Mouse (Mus musculus) heart, embryonic 11.5 days (tissue): ENCODE measurements at regions not wholly inside any gene's neighbourhood (a gene's known extent, or its start where the extent isn't known, plus 50 kb on each side); places are given as distances from the start of the nearest gene placed in this dataset. TPM values are rescaled to one million over a fixed set of nuclear protein-coding genes. Genes with fewer than 3 reads are reported as not detected.

Experiments used
- ATAC-seq: fragments of 200-750 bp; cut with Nextera tagmentation; replicated peaks from 2 replicates; pipeline ENCODE4 v1.8.0; 2017; ENCODE audit warnings: moderate library complexity; ENCODE audit not compliant: insufficient number of reproducible peaks, low FRiP score, low TSS enrichment
- H3K27ac ChIP-seq: fragments of 300-500 bp; sonication (generic); 2 replicates; pipeline ENCODE4 v1.5.1; 2014; ENCODE audit warnings: mild to moderate bottlenecking, low read depth, low read length
- H3K27me3 ChIP-seq: fragments of 300-500 bp; sonication (generic); 2 replicates; pipeline ENCODE4 v1.6.1; 2014; ENCODE audit warnings: mild to moderate bottlenecking, low read length, mixed read lengths; ENCODE audit not compliant: control insufficient read depth, insufficient read depth
- H3K36me3 ChIP-seq: fragments of 300-500 bp; sonication (generic); 2 replicates; pipeline ENCODE4 v1.6.1; 2014; ENCODE audit warnings: mild to moderate bottlenecking, low read length, moderate library complexity, mixed read lengths; ENCODE audit not compliant: control insufficient read depth, insufficient read depth
- H3K4me1 ChIP-seq: fragments of 300-500 bp; sonication (generic); 2 replicates; pipeline ENCODE4 v1.6.1; 2014; ENCODE audit warnings: low read length; ENCODE audit not compliant: control insufficient read depth, insufficient read depth
- H3K4me2 ChIP-seq: fragments of 300-500 bp; sonication (generic); 2 replicates; pipeline ENCODE4 v1.6.1; 2014; ENCODE audit warnings: mild to moderate bottlenecking, moderate library complexity
- H3K4me3 ChIP-seq: fragments of 300-500 bp; sonication (generic); 2 replicates; pipeline ENCODE4 v1.5.1; 2014; ENCODE audit warnings: low read depth, low read length
- H3K9ac ChIP-seq: fragments of 300-500 bp; sonication (generic); 2 replicates; pipeline ENCODE4 v1.6.1; 2014; ENCODE audit warnings: mild to moderate bottlenecking, low read depth, low read length, moderate library complexity
- H3K9me3 ChIP-seq: fragments of 300-500 bp; sonication (generic); replicated peaks from 2 replicates; pipeline ENCODE4 v1.6.1; 2016; ENCODE audit warnings: low read length; ENCODE audit not compliant: control insufficient read depth
- WGBS: fragments of 180-500 bp; shearing (Covaris S2); extraction: QIAGEN DNeasy Blood & Tissue Kit; methylation state at CpG from one replicate; pipeline ENCODE4 v1.1.7; 2014; ENCODE audit not compliant: insufficient replicate concordance; 5-methylcytosine and 5-hydroxymethylcytosine counted together
- microRNA-seq: library from miRNA; unstranded; fragments of <30 nt; microRNA quantifications from one replicate; pipeline ENCODE4, GENCODE M21; 2016; ENCODE audit warnings: borderline number of aligned reads

DNA sequence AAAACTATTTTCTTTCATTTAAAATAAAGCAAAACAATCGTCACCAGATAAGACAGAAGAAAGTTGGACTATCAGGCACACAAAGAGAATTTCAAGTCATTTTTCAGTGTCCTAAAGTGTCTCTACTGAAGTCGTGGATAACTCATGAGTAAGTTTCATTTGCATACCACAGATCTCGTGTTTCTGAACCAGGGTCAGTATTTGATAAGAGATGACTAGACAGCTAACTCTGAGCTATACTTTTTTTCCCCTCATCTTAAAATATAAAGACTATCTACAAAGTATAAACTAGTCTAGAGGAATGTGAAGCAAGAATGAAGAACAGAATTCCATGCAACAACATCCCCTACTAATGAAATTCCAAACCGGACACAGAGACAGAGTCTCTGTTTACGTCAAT is 60.9 kb upstream of the Paip1 start:
- Histone ChIP-seq H3K4me1 (no peaks in the 10 kb centered on the region), H3K27ac (no peak overlapping the region), H3K9me3 (no peaks in the 10 kb centered on the region), H3K4me2 (no peak overlapping the region), H3K36me3 (peaks cover 6% of the 10 kb centered on the region; the same call in 1 of the 2 replicates), H3K27me3 (no peaks in the 10 kb centered on the region), H3K4me3 (no peak overlapping the region), H3K9ac (no peak overlapping the region)
- 75% methylated on average over 5 of the region's 5 CpGs for WGBS
- no peak for ATAC-seq

DNA sequence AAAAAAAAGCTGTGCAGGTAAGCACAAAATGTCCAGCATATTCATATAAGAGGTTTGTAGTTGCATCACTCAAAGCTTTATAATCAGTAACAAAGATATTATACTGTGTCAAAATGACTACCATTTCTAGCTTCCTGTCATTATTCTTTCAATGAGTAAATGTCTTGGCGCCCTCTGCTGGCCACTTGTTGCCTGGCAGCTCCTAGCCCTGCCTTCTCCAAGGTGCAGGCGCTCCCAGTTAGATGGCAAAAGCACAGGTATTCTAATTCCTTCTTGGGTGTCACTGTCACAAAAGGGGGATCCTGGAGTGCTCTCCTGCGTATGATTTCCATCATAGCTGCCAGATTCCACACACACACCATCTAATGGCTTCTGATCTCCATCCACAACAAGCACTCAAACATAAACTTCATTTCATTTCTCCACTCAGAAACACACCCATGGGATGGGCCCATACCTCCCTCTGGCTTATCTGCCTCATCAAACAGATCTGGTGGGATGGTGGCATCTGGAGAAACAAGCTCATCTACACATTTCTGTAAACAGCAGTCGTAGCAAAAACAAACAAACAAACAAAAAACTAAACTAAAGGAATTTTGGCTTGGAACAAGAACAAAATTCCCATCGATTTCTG is 49.9 kb upstream of the Paip1 start:
- H3K4me1 ChIP-seq: no peaks in the 10 kb centered on the region
- no peaks in the 10 kb centered on the region for H3K27me3 ChIP-seq
- H3K4me2 ChIP-seq: no peak overlapping the region
- ATAC-seq: no peak
- H3K9me3 ChIP-seq: no peaks in the 10 kb centered on the region
- 43% methylated on average over 5 of the region's 5 CpGs for WGBS
- H3K36me3 ChIP-seq: peaks cover 8% of the 10 kb centered on the region; the same call in 1 of the 2 replicates
- no peak overlapping the region for H3K4me3 ChIP-seq
- no peak overlapping the region for H3K9ac ChIP-seq
- H3K27ac ChIP-seq: no peak overlapping the region

Small RNA genes lying in the stretch of these regions (microRNA-seq; reads per million reads assigned to microRNA genes)
- gene Gm44488: not detected
